Mouse (Mus musculus): ENCODE data around the gene Cbx7. TPM values are rescaled to one million over a fixed set of nuclear protein-coding genes. Genes with fewer than 3 reads are reported as not detected.

The Cbx7 gene
- total and polyA plus RNA-seq, 2 experiments from 2014 or later = 0.50 to 0.82 TPM

DNA sequence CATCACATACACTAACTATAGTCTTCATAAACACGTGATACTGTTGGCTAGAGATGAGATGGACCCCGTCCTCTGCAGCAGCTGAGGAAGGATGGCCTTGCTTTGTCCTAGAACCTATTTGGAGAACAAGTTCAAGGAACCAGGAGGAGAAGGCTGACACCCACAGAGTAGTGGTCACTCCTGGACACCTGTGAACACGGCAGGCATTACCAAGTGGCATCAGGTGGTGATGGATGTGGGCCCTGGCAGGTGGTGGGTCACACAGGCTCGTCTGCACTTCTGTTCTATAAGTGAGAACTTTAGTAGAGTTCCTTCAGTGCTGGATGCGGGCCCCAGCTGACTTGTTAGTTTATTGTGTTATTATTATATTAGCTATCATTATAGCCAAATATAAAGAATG is 86.1 kb downstream of the Cbx7 start:
- TF ChIP-seq EP300 (IDR thresholded peaks at IDR 0.05; ENCODE audit: low read depth) = no peak
- TF ChIP-seq CTCF (IDR thresholded peaks at IDR 0.05; ENCODE audit: low read depth) = no peak
- Histone ChIP-seq H3K27ac (ENCODE audit: low read depth) (no peak overlapping the region), H3K27me3 (ENCODE audit: control insufficient read depth, insufficient read depth, low read length) (no peaks in the 10 kb centered on the region), H3K36me3 (replicated peaks; ENCODE audit: control insufficient read depth, insufficient read depth, low read length) (no peaks in the 10 kb centered on the region), H3K9ac (replicated peaks; ENCODE audit: low read depth, low read length) (no peak overlapping the region), H3K4me2 (ENCODE audit: low read depth, low read length) (no peak overlapping the region), H3K9me3 (replicated peaks; ENCODE audit: control insufficient read depth, low read length) (no peaks in the 10 kb centered on the region), H3K4me1 (ENCODE audit: control insufficient read depth, insufficient read depth) (peaks cover 7% of the 10 kb centered on the region; the same call in 1 of the 2 replicates), H3K4me3 (ENCODE audit: low read depth, low read length) (no peak overlapping the region)
- ATAC-seq (ENCODE audit: insufficient read depth, low read depth) (no peak), DNase-seq (ENCODE audit: low spot score) (no peak)
- WGBS = 71% methylated on average over 5 of the region's 5 CpGs

DNA sequence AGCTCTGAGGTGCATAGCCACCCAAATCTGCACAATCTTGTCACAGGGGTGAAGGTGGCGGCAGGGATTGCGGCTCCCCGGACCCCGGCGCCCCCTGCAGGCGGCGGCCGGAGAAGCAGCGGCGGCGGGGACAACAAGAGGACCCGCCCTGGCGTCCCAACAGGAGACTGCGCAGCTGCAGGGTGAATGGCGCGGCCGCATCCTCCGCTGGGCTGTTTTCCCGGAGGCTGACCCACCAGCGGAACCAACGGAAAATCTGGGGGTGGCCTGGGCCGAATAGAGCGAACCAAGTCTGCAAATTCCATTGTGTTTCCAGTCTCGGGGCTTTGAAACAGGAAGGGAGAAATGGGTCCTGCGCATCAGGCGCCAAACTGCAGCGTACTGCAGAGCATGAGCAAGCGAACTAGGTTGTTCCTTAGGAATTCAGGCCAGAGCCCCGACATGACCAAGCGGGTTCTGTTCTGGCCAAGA is 87.5 kb downstream of the Cbx7 start:
- peak; percentile 91 for TF ChIP-seq CTCF (IDR thresholded peaks at IDR 0.05; ENCODE audit: low read depth)
- TF ChIP-seq EP300 (IDR thresholded peaks at IDR 0.05; ENCODE audit: low read depth) = peak; percentile 77; the same call in 1 of the 2 replicates
- peaks cover 14% of the 10 kb centered on the region for H3K4me1 ChIP-seq (ENCODE audit: control insufficient read depth, insufficient read depth)
- under 1% methylated on average over 30 of the region's 30 CpGs for WGBS
- no peaks in the 10 kb centered on the region for H3K36me3 ChIP-seq (replicated peaks; ENCODE audit: control insufficient read depth, insufficient read depth, low read length)
- H3K4me2 ChIP-seq (ENCODE audit: low read depth, low read length) = peak overlapping the region; percentile 61
- H3K4me3 ChIP-seq (ENCODE audit: low read depth, low read length) = peak overlapping the region; percentile 51
- ATAC-seq (ENCODE audit: insufficient read depth, low read depth) (peak; percentile 73), DNase-seq (ENCODE audit: low spot score) (peak; percentile 90)
- no peaks in the 10 kb centered on the region for H3K9me3 ChIP-seq (replicated peaks; ENCODE audit: control insufficient read depth, low read length)
- no peak overlapping the region for H3K9ac ChIP-seq (replicated peaks; ENCODE audit: low read depth, low read length)
- peak overlapping the region; percentile 78 for H3K27ac ChIP-seq (ENCODE audit: low read depth)
- H3K27me3 ChIP-seq (ENCODE audit: control insufficient read depth, insufficient read depth, low read length) = no peaks in the 10 kb centered on the region

GRCm38 (mm10) chr15:79882623-79883267 is 88.2 kb downstream of the Cbx7 start:
- DNase-seq (ENCODE audit: low spot score) (no peak), ATAC-seq (ENCODE audit: insufficient read depth, low read depth) (no peak)
- H3K9me3 ChIP-seq (replicated peaks; ENCODE audit: control insufficient read depth, low read length) = no peaks in the 10 kb centered on the region
- H3K4me3 ChIP-seq (ENCODE audit: low read depth, low read length) = peak overlapping the region; percentile 51
- H3K27ac ChIP-seq (ENCODE audit: low read depth) = 0 out of 2 replicates have a peak overlapping the region, but pooled peaks have one; percentile 4
- 30% methylated on average over 19 of the region's 19 CpGs for WGBS
- H3K4me1 ChIP-seq (ENCODE audit: control insufficient read depth, insufficient read depth) = peaks cover 14% of the 10 kb centered on the region
- H3K4me2 ChIP-seq (ENCODE audit: low read depth, low read length) = peak overlapping the region; percentile 61
- H3K27me3 ChIP-seq (ENCODE audit: control insufficient read depth, insufficient read depth, low read length) = no peaks in the 10 kb centered on the region
- H3K36me3 ChIP-seq (replicated peaks; ENCODE audit: control insufficient read depth, insufficient read depth, low read length) = no peaks in the 10 kb centered on the region
- H3K9ac ChIP-seq (replicated peaks; ENCODE audit: low read depth, low read length) = no peak overlapping the region
- no peak for TF ChIP-seq CTCF (IDR thresholded peaks at IDR 0.05; ENCODE audit: low read depth)
- TF ChIP-seq EP300 (IDR thresholded peaks at IDR 0.05; ENCODE audit: low read depth) = no peak

DNA sequence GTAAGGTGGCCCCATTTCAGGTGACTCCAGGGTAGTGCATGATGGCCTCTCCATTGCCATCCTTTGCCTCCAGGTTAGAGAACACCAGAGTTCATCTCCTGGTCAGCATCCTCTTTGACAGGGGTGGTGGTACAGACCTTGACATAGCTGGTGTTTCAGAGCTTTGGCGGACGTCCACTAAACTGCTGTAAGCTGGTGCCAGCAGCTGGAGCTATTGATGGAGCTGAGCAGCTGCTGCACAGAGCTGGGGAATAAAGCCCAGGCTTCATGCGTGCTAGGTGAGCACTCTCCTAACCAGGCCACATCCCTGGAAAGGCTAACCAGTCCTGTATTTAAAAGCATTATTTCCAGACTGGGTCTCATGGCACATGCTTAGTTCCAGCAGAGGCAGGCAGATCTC is 90.4 kb downstream of the Cbx7 start:
- Histone ChIP-seq H3K27me3 (ENCODE audit: control insufficient read depth, insufficient read depth, low read length) (no peaks in the 10 kb centered on the region), H3K4me1 (ENCODE audit: control insufficient read depth, insufficient read depth) (peaks cover 14% of the 10 kb centered on the region), H3K36me3 (replicated peaks; ENCODE audit: control insufficient read depth, insufficient read depth, low read length) (no peaks in the 10 kb centered on the region), H3K4me2 (ENCODE audit: low read depth, low read length) (no peak overlapping the region), H3K9me3 (replicated peaks; ENCODE audit: control insufficient read depth, low read length) (no peaks in the 10 kb centered on the region), H3K27ac (ENCODE audit: low read depth) (0 out of 2 replicates have a peak overlapping the region, but pooled peaks have one; percentile 94), H3K4me3 (ENCODE audit: low read depth, low read length) (no peak overlapping the region), H3K9ac (replicated peaks; ENCODE audit: low read depth, low read length) (no peak overlapping the region)
- ATAC-seq (ENCODE audit: insufficient read depth, low read depth) (no peak), DNase-seq (ENCODE audit: low spot score) (no peak)
- WGBS = 67% methylated on average over 3 of the region's 3 CpGs
- no peak for TF ChIP-seq CTCF (IDR thresholded peaks at IDR 0.05; ENCODE audit: low read depth)
- no peak for TF ChIP-seq EP300 (IDR thresholded peaks at IDR 0.05; ENCODE audit: low read depth)

GRCm38 (mm10) chr15:79879319-79879718 is 91.6 kb downstream of the Cbx7 start:
- Histone ChIP-seq H3K4me2 (ENCODE audit: low read depth, low read length) (peak overlapping the region; percentile 46; the same call in 1 of the 2 replicates), H3K27ac (ENCODE audit: low read depth) (peak overlapping the region; percentile 94), H3K4me3 (ENCODE audit: low read depth, low read length) (0 out of 2 replicates have a peak overlapping the region, but pooled peaks have one; percentile 5), H3K36me3 (replicated peaks; ENCODE audit: control insufficient read depth, insufficient read depth, low read length) (no peaks in the 10 kb centered on the region), H3K9ac (replicated peaks; ENCODE audit: low read depth, low read length) (no peak overlapping the region), H3K9me3 (replicated peaks; ENCODE audit: control insufficient read depth, low read length) (no peaks in the 10 kb centered on the region), H3K4me1 (ENCODE audit: control insufficient read depth, insufficient read depth) (peaks cover 21% of the 10 kb centered on the region), H3K27me3 (ENCODE audit: control insufficient read depth, insufficient read depth, low read length) (no peaks in the 10 kb centered on the region)
- ATAC-seq (ENCODE audit: insufficient read depth, low read depth) (peak; percentile 89), DNase-seq (ENCODE audit: low spot score) (peak; percentile 98)
- WGBS = 7% methylated on average over 13 of the region's 13 CpGs
- no peak; the same call in 1 of the 2 replicates for TF ChIP-seq CTCF (IDR thresholded peaks at IDR 0.05; ENCODE audit: low read depth)
- peak; percentile 94 for TF ChIP-seq EP300 (IDR thresholded peaks at IDR 0.05; ENCODE audit: low read depth)
